Mouse (Mus musculus) embryo, embryonic 10.5 days (tissue): ENCODE data around the gene Tacr2.
A peak's percentile ranks its signal among the peaks of the same experiment; 100 is the strongest.

Experiments used
- DNase-seq: peaks from one replicate; pipeline ENCODE4 v3.0.0-alpha.2; 2015; ENCODE audit warnings: low spot score

The Tacr2 gene

GRCm38 (mm10) chr10:62239270-62239669 lies 13.0 kb upstream of the Tacr2 start:
- no peak for DNase-seq

- DNase-seq = no peak
Observed at GRCm38 (mm10) chr10:62242358-62242757, 9.9 kb upstream of the Tacr2 start.

GRCm38 (mm10) chr10:62242896-62243295 lies 9.3 kb upstream of the Tacr2 start:
- peak; percentile 77 for DNase-seq

- DNase-seq = no peak
Observed at GRCm38 (mm10) chr10:62244067-62244466, 8.2 kb upstream of the Tacr2 start.

- DNase-seq = no peak
Observed at GRCm38 (mm10) chr10:62247156-62247555, 5.1 kb upstream of the Tacr2 start.

- no peak for DNase-seq
Observed at GRCm38 (mm10) chr10:62247815-62248214, 4.4 kb upstream of the Tacr2 start.

- DNase-seq = no peak
Observed at GRCm38 (mm10) chr10:62252496-62253235, 428 bp downstream of the Tacr2 start.

- DNase-seq = no peak
Observed at GRCm38 (mm10) chr10:62258298-62258697, 6.1 kb downstream of the Tacr2 start.

- peak; percentile 95 for DNase-seq
Observed at GRCm38 (mm10) chr10:62261115-62261886, 9.1 kb downstream of the Tacr2 start.

- no peak for DNase-seq
Observed at GRCm38 (mm10) chr10:62264299-62264698, 12.1 kb downstream of the Tacr2 start.

GRCm38 (mm10) chr10:62269278-62269677 lies 17.0 kb downstream of the Tacr2 start:
- DNase-seq = no peak

- peak; percentile 88 for DNase-seq
Observed at GRCm38 (mm10) chr10:62275235-62275634, 23.0 kb downstream of the Tacr2 start.

- DNase-seq = no peak
Observed at GRCm38 (mm10) chr10:62277499-62278293, 25.5 kb downstream of the Tacr2 start.

- DNase-seq = no peak
Observed at GRCm38 (mm10) chr10:62279066-62279465, 26.8 kb downstream of the Tacr2 start.

GRCm38 (mm10) chr10:62279671-62280070 lies 27.4 kb downstream of the Tacr2 start:
- DNase-seq = no peak

GRCm38 (mm10) chr10:62282782-62283181 lies 30.5 kb downstream of the Tacr2 start:
- DNase-seq = no peak

GRCm38 (mm10) chr10:62283206-62283792 lies 31.1 kb downstream of the Tacr2 start:
- DNase-seq = no peak

- no peak for DNase-seq
Observed at GRCm38 (mm10) chr10:62287460-62288124, 35.4 kb downstream of the Tacr2 start.

- no peak for DNase-seq
Observed at GRCm38 (mm10) chr10:62294112-62294511, 41.9 kb downstream of the Tacr2 start.

- peak; percentile 36 for DNase-seq
Observed at GRCm38 (mm10) chr10:62296086-62296872, 44.0 kb downstream of the Tacr2 start.
